In the genomic region with DNA sequence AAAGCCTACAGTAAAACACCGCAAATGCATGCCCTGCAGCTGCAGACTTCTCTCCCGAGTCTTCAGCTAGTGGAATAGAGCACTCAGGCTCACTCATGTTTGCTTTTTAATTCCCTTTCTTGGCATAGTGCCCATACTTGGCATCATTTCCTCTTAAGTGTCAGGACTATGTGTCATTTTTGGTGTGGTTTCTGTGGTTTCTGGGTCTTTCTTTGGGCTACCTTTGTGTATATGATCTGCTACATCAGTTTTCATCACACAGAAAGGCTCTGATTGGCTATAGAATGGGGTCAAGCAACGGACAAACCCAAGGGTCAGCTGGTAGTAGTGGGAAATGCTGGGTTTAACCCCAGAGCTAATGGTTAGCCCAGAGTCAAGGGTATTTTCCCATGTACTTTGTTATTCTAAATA, we compare ENCODE assay signal across 13 mouse cellular contexts.
DNase-seq lines count a peak whose midpoint lies in the region; ATAC-seq and TF ChIP-seq lines count a peak whose summit lies in the region.
"Had no signal": no experiment of that assay in that cellular context is flagged by ENCODE, and none has a peak within 500 bp of the region (broad histone marks: within the 10 kb centered on the region; RNA-seq: fewer than 3 reads in every experiment).

No protein-coding gene starts in this region.

- no peaks in the 10 kb centered on the region for H3K9me3 ChIP-seq in hindbrain, embryonic 16.5 days (ENCODE audit: control insufficient read depth, low read length)
- H3K9me3 ChIP-seq in hindbrain, embryonic 11.5 days (ENCODE audit: control insufficient read depth, low read length), result no peaks in the 10 kb centered on the region
- no peaks in the 10 kb centered on the region for H3K9me3 ChIP-seq in liver, postnatal 0 days (ENCODE audit: low read length)
- H3K9me3 ChIP-seq: embryonic facial prominence, embryonic 15.5 days; intestine, embryonic 15.5 days; neural tube, embryonic 13.5 days had no signal

- H3K4me3 ChIP-seq in hindbrain, embryonic 16.5 days (ENCODE audit: low read length), result no peak overlapping the region
- H3K4me3 ChIP-seq in hindbrain, embryonic 11.5 days (ENCODE audit: low read depth, low read length), result no peak overlapping the region
- no peak overlapping the region for H3K4me3 ChIP-seq in liver, postnatal 0 days (ENCODE audit: low read depth, low read length)
- H3K4me3 ChIP-seq: embryonic facial prominence, embryonic 15.5 days; intestine, embryonic 15.5 days; neural tube, embryonic 13.5 days had no signal

- 51% methylated on average over 3 of the region's 3 CpGs for WGBS in hindbrain, embryonic 16.5 days
- 86% methylated on average over 3 of the region's 3 CpGs for WGBS in hindbrain, embryonic 11.5 days
- WGBS in liver, postnatal 0 days (ENCODE audit: insufficient replicate concordance), result 62% methylated on average over 3 of the region's 3 CpGs

- no peaks in the 10 kb centered on the region for H3K36me3 ChIP-seq in hindbrain, embryonic 16.5 days (ENCODE audit: control insufficient read depth, insufficient read depth, low read length)
- H3K36me3 ChIP-seq in hindbrain, embryonic 11.5 days (ENCODE audit: control insufficient read depth, insufficient read depth, low read length), result no peaks in the 10 kb centered on the region
- 0 out of 2 replicates have a peak, but pooled peaks cover 2% of the 10 kb centered on the region for H3K36me3 ChIP-seq in liver, postnatal 0 days (replicated peaks; ENCODE audit: insufficient read depth, low read length)
- H3K36me3 ChIP-seq: intestine, embryonic 15.5 days had no signal

- no peak overlapping the region for H3K27ac ChIP-seq in hindbrain, embryonic 16.5 days (ENCODE audit: low read depth, low read length)
- H3K27ac ChIP-seq in hindbrain, embryonic 11.5 days (ENCODE audit: low read depth, low read length), result no peak overlapping the region
- H3K27ac ChIP-seq in liver, postnatal 0 days (ENCODE audit: low read depth), result no peak overlapping the region
- H3K27ac ChIP-seq: embryonic facial prominence, embryonic 15.5 days; intestine, embryonic 15.5 days; liver, embryonic 14.5 days; neural tube, embryonic 13.5 days had no signal

- no peak overlapping the region for H3K9ac ChIP-seq in hindbrain, embryonic 16.5 days (ENCODE audit: low read depth, low read length)
- no peak overlapping the region for H3K9ac ChIP-seq in hindbrain, embryonic 11.5 days (ENCODE audit: low read depth, low read length)
- H3K9ac ChIP-seq in liver, postnatal 0 days (replicated peaks), result no peak overlapping the region
- H3K9ac ChIP-seq: embryonic facial prominence, embryonic 15.5 days; intestine, embryonic 15.5 days; liver, embryonic 14.5 days; neural tube, embryonic 13.5 days had no signal

- ATAC-seq in hindbrain, embryonic 16.5 days, result peak; percentile 64; the same call in 1 of the 2 replicates
- no peak for ATAC-seq in hindbrain, embryonic 11.5 days (ENCODE audit: low FRiP score)
- ATAC-seq in liver, postnatal 0 days, result no peak
- ATAC-seq: intestine, embryonic 15.5 days had no signal

- no peak for TF ChIP-seq CTCF in liver, postnatal 0 days (IDR thresholded peaks at IDR 0.05; ENCODE audit: low read depth)

- no peak for DNase-seq in hindbrain, embryonic 11.5 days (ENCODE audit: low spot score)
- peak; percentile 96 for DNase-seq in 3T3-L1 (ENCODE audit: low read depth, low spot score)
- DNase-seq in MN1 (ENCODE audit: low spot score), result peak; percentile 61
- DNase-seq in induced T-regulatory cell, adult 2 months (ENCODE audit: low read depth), result peak; percentile 57
- no peak for DNase-seq in liver, postnatal 0 days
- DNase-seq in spleen, adult 18-20 months, result no peak
- no peak for DNase-seq in thymus, postnatal 25 days
- DNase-seq: heart, adult 11 months had no signal

- no peaks in the 10 kb centered on the region for H3K27me3 ChIP-seq in hindbrain, embryonic 16.5 days (replicated peaks; ENCODE audit: control insufficient read depth, insufficient read depth, low read length)
- H3K27me3 ChIP-seq in hindbrain, embryonic 11.5 days (ENCODE audit: control insufficient read depth, insufficient read depth, low read length), result no peaks in the 10 kb centered on the region
- no peaks in the 10 kb centered on the region for H3K27me3 ChIP-seq in liver, postnatal 0 days (ENCODE audit: insufficient read depth, low read length)
- H3K27me3 ChIP-seq: embryonic facial prominence, embryonic 15.5 days; intestine, embryonic 15.5 days; neural tube, embryonic 13.5 days had no signal

- no peak for TF ChIP-seq EP300 in liver, postnatal 0 days (IDR thresholded peaks at IDR 0.05; ENCODE audit: low read depth)

- H3K4me2 ChIP-seq in hindbrain, embryonic 16.5 days (ENCODE audit: low read length), result no peak overlapping the region
- H3K4me2 ChIP-seq in hindbrain, embryonic 11.5 days (replicated peaks; ENCODE audit: low read depth, low read length), result no peak overlapping the region
- no peak overlapping the region for H3K4me2 ChIP-seq in liver, postnatal 0 days (ENCODE audit: low read depth, low read length)
- H3K4me2 ChIP-seq: embryonic facial prominence, embryonic 15.5 days; intestine, embryonic 15.5 days; neural tube, embryonic 13.5 days had no signal

- no peaks in the 10 kb centered on the region; the same call in 1 of the 2 replicates for H3K4me1 ChIP-seq in hindbrain, embryonic 16.5 days (ENCODE audit: control insufficient read depth, insufficient read depth, low read depth, low read length)
- no peaks in the 10 kb centered on the region for H3K4me1 ChIP-seq in hindbrain, embryonic 11.5 days (replicated peaks; ENCODE audit: control insufficient read depth, insufficient read depth, low read length)
- H3K4me1 ChIP-seq in liver, postnatal 0 days (ENCODE audit: insufficient read depth), result no peaks in the 10 kb centered on the region
- H3K4me1 ChIP-seq: embryonic facial prominence, embryonic 15.5 days; intestine, embryonic 15.5 days had no signal

Comparison
In these comparisons a context has a peak if more than half of its experiments do, and no peak if none do; other contexts are left out.
1. DNase-seq: peak in 3T3-L1 (single experiment), MN1 (single experiment) and induced T-regulatory cell, adult 2 months (single experiment); none in hindbrain, embryonic 11.5 days (single experiment), liver, postnatal 0 days (single experiment), spleen, adult 18-20 months (0 of 2) and thymus, postnatal 25 days (single experiment).